Mouse (Mus musculus): ENCODE results near the gene Lgals4. TPM values are rescaled to one million over a fixed set of nuclear protein-coding genes. Genes with fewer than 3 reads are reported as not detected.

Gene Lgals4
- polyA plus RNA-seq, 1 experiment: 4,043 TPM

DNA sequence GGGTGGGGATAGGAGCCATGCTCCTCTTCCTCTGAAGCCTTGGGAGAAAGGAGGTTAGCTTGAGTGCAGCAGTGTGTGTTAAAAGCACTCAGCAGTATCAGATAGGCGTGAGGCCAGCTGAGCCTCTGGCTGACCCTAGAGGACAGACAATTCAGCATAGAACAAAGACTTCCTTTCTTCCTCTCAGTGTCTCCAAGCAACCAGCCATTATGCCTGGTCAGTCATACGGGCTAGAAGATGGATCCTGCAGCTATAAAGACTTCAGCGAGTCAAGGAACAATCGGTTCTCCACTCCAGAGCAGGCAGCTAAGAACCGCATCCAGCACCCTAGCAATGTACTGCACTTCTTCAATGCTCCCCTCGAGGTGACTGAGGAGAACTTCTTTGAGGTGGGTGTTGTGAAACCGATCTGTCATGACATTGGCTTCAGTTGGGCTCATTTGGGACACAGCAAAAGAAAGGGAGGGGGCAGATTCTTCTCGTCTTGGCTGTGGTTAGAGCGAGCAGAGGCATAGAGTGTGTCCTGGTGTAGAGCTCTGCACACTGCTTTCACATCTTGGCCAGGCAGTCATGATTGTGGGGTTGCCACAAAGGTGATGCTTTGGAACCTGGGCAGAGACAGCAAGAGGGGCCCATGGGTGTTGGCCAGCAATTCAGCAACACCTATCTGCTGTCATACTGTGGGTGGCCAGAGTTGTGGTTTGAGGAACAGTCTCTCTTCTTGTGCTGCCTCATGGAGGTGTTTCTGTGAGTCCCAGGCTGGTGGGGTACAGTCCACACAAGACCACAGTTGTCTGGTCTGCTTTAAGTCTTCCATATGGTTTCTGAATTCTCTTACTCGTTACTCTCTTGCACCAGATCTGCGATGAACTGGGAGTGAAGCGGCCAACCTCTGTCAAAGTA, 13.0 kb upstream of the Lgals4 start:
- no peak for DNase-seq (ENCODE audit: low read depth, low spot score)

DNA sequence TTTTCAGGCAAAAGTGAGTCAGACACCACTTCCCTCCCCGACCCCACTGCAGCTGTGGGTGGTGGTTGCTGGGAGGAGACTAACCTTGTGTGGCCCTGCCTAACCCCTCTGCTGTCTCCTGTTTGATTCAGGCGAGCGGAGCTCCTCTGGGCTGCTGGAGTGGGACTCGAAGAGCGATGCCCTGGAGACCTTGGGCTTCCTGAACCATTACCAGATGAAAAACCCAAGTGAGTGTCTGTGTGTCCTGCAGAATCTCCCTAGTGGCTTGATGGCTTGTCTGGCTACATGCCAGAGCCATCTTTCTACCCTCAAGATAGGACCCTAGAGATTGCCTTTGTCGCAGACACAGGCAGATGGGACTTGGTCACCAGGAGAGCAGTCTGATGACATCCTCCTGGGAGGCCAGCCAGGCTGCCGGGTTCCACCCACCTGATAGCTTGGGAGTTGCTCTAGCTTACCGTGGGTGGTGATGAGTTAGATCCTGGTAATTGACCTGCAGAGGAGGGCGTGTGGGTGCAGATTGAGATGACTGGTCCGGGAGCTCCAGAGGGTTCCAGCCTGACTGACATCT, 12.3 kb upstream of the Lgals4 start:
- DNase-seq (ENCODE audit: low read depth, low spot score): no peak
- 33% methylated on average over 10 of the region's 10 CpGs for WGBS

More for the DNA sequence above, 13.0 kb upstream of the Lgals4 start:
- 33% methylated on average over 12 of the region's 12 CpGs for WGBS

DNA sequence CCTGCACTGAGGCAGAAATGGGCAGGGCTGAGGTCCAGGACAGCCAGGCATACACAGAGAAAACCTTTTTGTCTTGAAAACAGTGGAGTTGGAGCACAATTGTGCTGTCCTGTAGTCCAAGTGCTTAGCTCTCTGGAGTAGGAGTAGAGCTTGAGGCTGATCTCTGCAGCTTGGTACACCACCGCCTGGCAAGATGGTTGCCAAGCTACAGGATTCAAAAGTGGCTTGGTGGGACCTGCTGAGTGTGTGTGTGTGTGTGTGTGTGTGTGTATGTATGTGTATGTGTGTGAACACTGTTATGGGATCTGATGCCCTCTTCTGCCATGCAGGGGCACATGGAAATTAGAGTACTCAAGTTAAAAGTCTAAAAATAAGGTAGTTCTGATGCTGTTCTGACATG, 11.1 kb upstream of the Lgals4 start:
- 73% methylated on average over 1 of the region's 1 CpGs for WGBS
- DNase-seq (ENCODE audit: low read depth, low spot score): no peak

DNA sequence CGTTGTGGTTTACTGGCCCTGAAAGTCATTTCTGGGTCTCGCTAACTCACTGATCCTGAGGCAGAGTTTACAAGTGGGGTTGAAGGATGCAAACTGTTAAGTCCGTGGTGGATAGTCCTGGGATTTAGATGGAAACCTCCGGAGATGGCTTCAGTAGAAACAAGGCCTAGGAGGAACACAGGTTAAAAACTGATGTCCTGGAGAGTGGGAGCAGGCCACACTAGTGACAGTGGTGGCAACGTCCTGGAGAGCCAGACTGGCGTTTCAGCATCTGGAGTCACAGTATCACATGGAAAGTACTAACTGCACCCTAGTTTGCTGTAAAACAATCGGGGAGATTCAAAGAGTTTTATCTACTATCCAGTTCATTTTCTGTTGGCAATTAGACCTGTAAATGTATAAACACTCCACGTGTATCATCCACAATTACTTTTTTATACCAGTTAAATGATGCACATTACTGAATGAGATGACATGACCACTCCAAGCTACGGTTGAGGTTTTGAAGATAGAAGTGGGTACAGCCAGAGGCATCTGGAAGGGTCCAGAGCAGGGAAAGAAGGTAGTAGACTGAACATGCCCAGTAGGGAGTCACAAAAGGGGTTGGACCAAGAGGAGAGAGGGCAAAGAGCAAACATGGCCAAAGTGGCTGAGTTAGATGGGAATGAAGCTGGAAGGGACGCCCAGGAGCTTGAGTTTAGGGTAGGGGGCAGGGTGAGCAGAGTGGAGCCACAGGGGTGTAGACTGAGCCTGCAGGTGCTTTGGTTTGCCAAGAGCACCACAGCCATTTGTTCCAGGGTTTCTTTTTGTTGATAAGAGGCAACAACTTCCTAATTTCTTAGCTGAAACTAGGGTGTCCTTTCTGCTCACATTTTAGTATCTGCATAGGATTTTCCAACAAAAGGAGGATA, 10.4 kb upstream of the Lgals4 start:
- WGBS: 34% methylated on average over 10 of the region's 10 CpGs
- DNase-seq (ENCODE audit: low read depth, low spot score): no peak

DNA sequence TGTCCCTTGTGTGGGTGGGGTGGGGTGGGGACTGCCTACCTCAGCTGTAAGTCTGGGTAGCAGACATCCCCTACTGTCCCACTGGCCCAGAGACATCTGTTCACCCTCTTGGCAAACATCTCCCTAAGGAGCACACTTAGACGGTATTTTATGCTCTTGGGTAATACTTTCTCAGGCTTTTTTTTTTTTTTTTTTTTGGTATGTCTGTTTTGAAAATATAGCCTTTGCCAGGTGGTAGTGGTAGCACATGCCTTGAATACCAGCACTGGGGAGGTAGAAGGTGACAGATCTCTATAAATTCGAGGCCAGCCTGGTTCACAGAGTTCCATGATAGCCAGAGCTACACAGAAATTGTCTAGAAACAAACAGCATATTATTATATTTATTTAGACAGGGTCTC, 9.7 kb upstream of the Lgals4 start:
- WGBS: 6% methylated on average over 2 of the region's 2 CpGs

DNA sequence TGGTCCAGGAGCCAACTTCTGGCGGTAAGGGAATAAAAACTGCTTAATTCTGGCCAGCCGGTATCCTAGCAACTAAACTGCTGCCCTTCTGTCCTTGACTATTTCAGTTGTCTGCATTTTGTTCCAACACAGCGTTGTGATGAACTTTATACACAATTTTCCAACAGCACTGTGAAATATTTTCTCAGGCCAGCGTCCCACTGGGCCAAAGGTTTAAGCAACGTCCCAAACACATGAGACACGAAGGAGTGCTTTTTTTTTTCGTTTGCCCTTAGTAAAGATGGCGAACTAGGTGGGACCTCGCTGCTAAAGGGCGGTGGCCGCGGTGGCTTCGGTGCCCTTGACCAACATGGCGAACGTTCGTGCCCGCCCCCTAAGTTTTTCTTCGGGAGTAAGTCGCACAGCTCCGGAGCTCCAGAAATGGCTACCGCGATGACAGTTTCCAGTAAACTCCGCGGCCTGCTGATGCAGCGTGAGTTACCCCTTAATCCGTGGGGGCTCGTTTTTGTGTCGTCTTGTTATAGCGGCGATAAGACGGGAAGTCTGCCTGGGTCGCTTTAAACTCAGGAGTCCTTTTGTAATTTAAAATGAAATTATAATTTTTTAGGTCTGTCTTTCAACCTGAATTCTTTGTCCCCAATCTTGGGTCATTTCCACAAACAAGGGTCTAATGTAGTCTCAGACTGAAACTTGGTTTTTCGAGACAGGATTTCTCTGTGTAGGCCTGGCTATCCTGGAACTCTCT, 8.5 kb upstream of the Lgals4 start, which contains the start of gene Ech1:
TSS of gene Ech1 (plus strand) at position 277 of the 745 bp plus-strand sequence.
- DNase-seq (ENCODE audit: low read depth, low spot score): no peak
- under 1% methylated on average over 33 of the region's 33 CpGs for WGBS

More for the DNA sequence above, 9.7 kb upstream of the Lgals4 start:
- no peak for DNase-seq (ENCODE audit: low read depth, low spot score)

DNA sequence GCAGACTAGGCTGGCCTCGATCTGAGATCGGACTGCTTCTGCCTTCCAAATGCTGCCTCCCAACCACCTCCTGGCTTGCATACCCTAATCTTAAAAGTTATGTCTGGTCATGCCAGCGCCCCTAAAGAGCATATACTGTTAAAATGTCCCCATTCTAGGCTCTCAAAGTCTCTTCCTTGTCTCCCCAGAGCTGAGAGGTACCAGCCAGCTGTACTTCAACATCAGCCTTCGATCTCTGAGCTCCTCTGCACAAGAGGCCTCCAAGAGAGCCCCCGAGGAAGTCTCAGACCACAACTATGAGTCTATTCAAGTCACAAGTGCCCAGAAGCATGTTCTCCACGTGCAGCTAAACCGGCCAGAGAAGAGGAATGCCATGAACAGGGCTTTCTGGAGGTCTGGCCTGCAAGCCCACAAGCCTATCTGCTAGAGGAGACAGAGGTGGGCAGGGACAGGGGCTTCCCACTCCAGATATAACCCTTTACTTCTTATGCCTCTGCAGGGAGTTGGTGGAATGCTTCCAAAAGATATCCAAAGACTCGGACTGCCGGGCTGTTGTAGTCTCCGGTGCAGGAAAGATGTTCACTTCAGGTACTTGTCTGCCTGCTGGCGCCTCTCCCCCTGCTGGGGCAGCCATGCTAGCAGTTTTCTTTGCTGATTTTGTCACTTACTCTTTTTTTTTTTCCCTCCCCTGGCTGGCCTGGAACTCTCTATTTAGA, 7.8 kb upstream of the Lgals4 start:
- 11% methylated on average over 11 of the region's 11 CpGs for WGBS
- DNase-seq (ENCODE audit: low read depth, low spot score): no peak

DNA sequence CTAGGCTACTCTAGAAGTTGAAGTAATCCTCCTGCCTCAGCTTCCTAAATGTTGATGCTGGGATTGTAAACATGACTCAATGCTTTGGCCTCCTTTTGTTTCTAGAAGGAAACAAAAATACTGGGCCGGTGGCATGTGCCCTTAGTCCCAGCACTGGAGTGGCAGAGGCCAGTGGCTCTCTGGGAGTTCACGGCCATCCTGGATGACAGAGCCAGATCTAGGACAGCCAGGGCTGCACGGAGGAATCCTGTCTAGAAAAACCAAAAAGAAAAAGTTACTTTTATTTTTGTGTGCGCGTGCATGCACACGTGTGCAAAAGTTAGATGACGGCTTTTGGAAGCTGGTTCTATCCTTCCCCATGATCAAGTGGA, 7.3 kb upstream of the Lgals4 start:
- DNase-seq (ENCODE audit: low read depth, low spot score): no peak
- 72% methylated on average over 7 of the region's 7 CpGs for WGBS

DNA sequence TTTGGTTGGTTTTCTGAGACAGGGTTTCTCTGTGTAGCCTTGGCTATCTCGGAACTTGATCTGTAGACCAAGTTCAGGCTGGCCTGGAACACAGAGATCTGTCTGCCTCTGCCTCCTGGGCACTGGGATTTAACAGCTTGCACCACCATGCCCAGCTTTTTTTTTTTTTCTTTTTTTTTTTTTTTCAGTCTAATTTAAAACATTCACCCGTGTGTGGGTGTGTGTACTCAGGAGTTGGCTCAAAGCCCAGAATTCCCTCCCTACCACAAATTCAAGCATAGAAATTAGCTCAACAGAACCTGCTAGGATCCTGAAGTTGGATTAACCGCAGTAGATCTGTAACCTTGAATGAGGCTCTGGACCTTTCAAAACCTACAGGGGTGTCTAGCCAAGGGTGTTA, 6.3 kb upstream of the Lgals4 start:
- 31% methylated on average over 3 of the region's 3 CpGs for WGBS
- no peak for DNase-seq (ENCODE audit: low read depth, low spot score)

DNA sequence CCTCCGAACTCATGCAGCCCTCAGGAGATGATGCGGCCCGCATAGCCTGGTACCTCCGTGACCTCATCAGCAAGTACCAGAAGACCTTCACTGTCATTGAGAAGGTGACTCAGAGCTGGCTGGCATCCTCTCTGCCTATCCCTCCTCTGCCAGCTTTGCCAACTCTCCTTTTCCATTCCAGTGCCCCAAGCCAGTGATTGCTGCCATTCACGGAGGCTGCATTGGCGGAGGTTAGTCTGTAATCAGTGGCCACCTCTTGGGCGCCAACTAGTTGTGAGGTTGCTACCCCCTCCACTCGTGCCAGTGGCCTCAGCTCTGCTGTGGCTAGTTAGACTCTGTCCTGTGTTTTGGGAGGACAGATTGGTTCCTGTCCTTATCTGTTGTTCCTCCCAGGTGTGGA, 3.8 kb upstream of the Lgals4 start:
- WGBS: 85% methylated on average over 8 of the region's 8 CpGs
- no peak for DNase-seq (ENCODE audit: low read depth, low spot score)

DNA sequence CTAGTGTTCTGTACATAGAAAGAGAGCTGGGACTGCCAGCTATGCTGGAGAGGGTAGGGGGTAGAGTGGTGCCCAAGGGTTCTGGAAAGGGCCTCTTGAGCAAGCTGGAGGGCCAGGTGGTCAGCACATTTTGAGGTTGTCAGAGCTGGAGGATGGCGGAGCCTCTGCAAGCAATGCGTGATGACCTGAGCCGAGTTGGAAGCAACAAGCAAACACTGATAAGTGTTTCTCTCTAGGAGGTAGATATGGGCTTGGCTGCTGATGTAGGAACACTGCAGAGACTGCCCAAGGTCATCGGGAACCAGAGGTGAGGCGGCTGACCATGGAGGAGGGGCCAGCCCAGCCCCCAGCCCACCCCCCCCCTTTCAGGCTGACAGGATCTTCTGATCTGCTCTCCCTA, 2.7 kb upstream of the Lgals4 start:
- WGBS: 51% methylated on average over 5 of the region's 5 CpGs
- no peak for DNase-seq (ENCODE audit: low read depth, low spot score)

DNA sequence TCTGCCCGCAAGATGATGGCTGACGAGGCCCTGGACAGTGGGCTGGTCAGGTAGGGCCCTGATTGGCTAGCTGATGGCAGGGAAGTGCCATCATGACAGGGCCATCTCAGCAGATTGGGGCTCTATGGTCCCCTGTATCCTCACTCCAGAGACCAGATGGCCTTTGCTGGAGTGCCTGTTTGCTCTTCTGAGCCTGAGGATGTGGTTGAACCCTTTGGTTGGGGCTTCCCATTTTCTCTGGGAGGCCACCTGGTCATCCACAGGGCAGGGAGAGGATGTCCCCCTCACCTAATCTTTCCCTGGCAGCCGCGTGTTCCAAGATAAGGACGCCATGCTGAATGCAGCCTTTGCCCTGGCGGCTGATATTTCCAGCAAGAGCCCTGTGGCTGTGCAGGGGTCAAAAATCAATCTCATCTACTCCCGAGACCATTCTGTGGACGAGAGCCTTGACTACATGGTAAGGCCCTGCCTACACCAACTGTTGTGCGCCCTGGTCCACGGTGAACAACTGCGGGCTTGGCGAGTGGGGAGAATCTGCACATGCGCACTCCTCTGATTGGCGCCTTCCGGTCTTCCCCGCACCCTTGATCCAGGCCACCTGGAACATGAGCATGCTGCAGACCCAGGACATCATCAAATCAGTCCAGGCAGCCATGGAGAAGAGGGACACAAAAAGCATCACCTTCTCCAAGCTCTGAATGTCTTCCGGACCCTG, 2.1 kb upstream of the Lgals4 start:
- 39% methylated on average over 17 of the region's 17 CpGs for WGBS
- no peak for DNase-seq (ENCODE audit: low read depth, low spot score)

DNA sequence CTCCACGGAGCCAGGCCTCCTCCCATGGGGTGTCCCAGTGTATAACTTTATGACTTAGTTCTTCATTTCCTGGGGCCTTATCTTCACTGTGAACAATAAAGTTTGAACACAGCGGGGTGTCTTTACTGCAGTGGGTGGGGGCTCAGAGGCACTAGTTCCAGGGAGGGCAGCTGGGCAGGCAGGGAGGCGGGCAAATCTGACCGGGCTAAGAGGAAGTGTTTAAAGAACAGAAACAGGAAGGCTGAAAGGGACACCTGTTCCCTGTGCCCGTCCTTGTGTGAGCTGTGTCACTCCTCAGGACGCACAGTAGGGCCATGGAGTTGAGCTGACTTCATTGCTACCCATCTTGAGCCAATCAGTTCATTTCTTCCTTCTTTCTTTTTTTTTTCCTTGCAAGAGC, 1.5 kb upstream of the Lgals4 start:
- DNase-seq (ENCODE audit: low read depth, low spot score): no peak
- WGBS: 30% methylated on average over 6 of the region's 6 CpGs

DNA sequence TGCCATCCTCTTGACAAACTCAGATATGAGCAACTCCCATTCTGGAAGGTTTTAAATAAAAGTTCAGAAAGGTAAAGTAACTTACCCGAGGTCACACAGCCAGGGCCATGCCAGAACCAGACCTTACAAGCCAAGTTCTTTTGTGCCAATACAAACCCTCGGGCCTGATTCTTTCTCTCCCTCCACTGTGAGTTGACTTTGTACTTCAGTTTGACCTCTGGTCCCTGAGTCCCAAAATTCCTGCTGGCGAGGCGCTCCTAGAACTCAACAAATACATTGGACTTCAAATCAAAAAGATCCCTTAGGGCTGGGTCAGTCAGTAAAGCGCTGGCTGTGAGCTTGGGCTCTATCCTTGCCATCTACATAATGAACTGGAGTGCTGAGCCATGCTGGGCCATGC, 3.3 kb downstream of the Lgals4 start:
- WGBS: 34% methylated on average over 5 of the region's 5 CpGs
- no peak for DNase-seq (ENCODE audit: low read depth, low spot score)

DNA sequence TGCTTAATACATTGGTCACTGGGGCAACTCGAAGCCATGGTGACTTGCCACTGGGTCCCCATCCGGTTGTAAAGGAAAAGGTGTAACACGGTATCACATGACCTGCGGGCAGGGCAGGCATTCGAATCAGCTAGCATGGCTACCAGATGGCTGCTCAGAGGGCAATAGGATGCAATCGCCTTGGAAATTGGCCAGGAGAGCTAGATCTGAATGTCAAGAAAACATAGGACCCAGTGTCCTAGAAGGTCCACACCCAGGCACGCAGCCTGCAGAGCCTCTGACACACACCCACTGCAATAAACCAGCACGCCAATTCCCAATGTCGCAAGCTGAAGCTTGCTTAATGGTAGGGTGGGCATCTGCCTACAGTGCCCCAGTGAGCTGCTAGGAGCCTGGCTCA, 4.7 kb downstream of the Lgals4 start:
- DNase-seq (ENCODE audit: low read depth, low spot score): peak; percentile 100
- 28% methylated on average over 9 of the region's 9 CpGs for WGBS

DNA sequence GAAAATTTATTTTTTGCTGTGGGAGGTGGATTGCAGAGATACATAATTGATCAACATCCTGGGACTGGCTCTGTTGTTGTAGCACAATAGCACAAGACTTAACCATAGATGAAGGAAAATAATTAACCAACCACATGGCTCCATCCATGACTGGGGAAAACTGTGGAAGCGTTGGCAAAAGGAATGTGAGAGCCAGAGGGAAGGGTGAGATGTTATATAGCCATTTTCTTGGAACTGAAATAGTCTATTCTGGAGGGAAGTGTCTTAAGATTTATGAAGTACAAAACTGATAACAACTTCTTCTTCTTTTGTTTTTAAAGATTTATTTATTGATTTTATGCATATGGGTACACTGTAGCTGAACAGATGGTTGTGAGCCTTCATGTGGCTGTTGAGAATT, 13.6 kb downstream of the Lgals4 start:
- no peak for DNase-seq (ENCODE audit: low read depth, low spot score)

DNA sequence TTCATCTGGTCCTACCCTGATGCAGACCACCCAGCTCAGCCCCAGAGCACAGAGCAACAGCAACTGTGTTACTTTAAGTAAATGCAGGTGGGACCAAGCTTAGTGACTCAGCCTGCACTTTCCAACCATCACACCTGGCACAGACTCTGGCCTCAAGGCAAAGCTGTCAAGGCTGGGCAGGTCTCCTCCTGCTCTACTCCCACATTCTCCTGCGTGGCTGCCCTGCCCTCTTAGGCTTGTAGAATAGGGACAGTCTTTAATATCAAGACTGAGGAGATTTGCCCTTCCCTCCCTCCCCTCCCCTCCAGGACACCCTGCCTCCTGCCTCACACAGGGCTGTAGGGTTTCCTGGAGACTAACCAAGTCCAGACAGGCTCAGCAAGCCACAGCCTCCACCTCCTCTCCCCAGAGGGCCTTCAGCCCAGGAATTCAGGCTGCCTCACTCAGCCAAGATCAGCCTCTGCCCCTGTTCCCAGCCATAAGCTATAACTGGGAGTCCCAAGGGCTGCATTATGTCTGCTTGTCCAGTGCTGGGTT, 16.1 kb downstream of the Lgals4 start:
- WGBS: 6% methylated on average over 1 of the region's 1 CpGs
- DNase-seq (ENCODE audit: low read depth, low spot score): no peak

More for the DNA sequence above, 13.6 kb downstream of the Lgals4 start:
- WGBS: 64% methylated on average over 1 of the region's 1 CpGs

DNA sequence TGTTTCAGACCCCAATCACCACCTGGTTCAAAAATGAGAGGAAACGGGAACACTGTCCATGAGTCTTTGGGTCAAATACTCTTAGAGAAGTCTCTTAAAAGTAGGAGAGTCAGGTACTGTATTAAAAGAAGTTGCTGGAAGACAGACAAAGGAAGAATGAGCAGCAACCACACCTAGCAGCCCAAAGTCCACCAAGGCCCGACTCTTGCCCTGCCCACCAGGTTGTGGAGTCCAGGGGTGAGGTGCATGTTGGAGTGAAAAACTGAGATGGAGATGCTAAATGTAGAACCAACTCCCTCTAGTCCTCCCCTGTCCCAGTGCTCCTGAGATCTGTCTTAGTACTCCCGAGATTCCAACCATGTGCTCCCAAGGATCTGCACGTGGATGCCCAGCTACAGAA, 17.0 kb downstream of the Lgals4 start:
- 52% methylated on average over 4 of the region's 4 CpGs for WGBS
- DNase-seq (ENCODE audit: low read depth, low spot score): no peak
